Mouse (Mus musculus) lung, embryonic 14.5 days (tissue): ENCODE results near the gene Dlx4. TPM values are rescaled to one million over a fixed set of nuclear protein-coding genes. Genes with fewer than 3 reads are reported as not detected.

Experiments used
- ATAC-seq: fragments of 200-750 bp; cut with Nextera tagmentation; 2 replicates; pipeline ENCODE4 v1.8.0; 2017; ENCODE audit warnings: mild to moderate bottlenecking, moderate TSS enrichment, moderate library complexity; ENCODE audit not compliant: insufficient read depth
- DNase-seq: peaks from one replicate; pipeline ENCODE4 v3.0.0-alpha.2; 2015
- H3K27ac ChIP-seq: fragments of 300-500 bp; sonication (generic); 2 replicates; pipeline ENCODE4 v1.5.1; 2014; ENCODE audit warnings: low read depth, mild to moderate bottlenecking, moderate library complexity
- H3K27me3 ChIP-seq: fragments of 300-500 bp; sonication (generic); 2 replicates; pipeline ENCODE4 v1.6.1; 2014; ENCODE audit warnings: low read length, control low read depth; ENCODE audit not compliant: insufficient read depth
- H3K36me3 ChIP-seq: fragments of 300-500 bp; sonication (generic); 2 replicates; pipeline ENCODE4 v1.6.1; 2014; ENCODE audit warnings: control low read depth; ENCODE audit not compliant: insufficient read depth
- H3K4me1 ChIP-seq: fragments of 300-500 bp; sonication (generic); 2 replicates; pipeline ENCODE4 v1.6.1; 2014; ENCODE audit warnings: antibody characterized with exemption, control low read depth; ENCODE audit not compliant: insufficient read depth
- H3K4me2 ChIP-seq: fragments of 300-500 bp; sonication (generic); 2 replicates; pipeline ENCODE4 v1.6.1; 2014; ENCODE audit warnings: mild to moderate bottlenecking
- H3K4me3 ChIP-seq: fragments of 300-500 bp; sonication (generic); 2 replicates; pipeline ENCODE4 v1.5.1; 2014; ENCODE audit warnings: low read depth, low read length
- H3K9ac ChIP-seq: fragments of 300-500 bp; sonication (generic); 2 replicates; pipeline ENCODE4 v1.6.1; 2014
- H3K9me3 ChIP-seq: fragments of 300-500 bp; sonication (generic); 2 replicates; pipeline ENCODE4 v1.6.1; 2016; ENCODE audit warnings: low read depth, low read length, control low read depth
- CTCF ChIP-seq: IDR thresholded peaks from 2 replicates; pipeline ENCODE4 v1.5.1; 2016; ENCODE audit warnings: antibody characterized with exemption, low read depth
- WGBS: fragments of 180-500 bp; shearing (Covaris S2); extraction: QIAGEN DNeasy Blood & Tissue Kit; methylation state at CpG from one replicate; pipeline ENCODE4 v1.1.7; 2014; 5-methylcytosine and 5-hydroxymethylcytosine counted together
- polyA plus RNA-seq: library from polyadenylated mRNA; unstranded; fragments of >200 nt; fragmentation: Nextera tagmentation; extraction: Ambion mirVana; gene quantifications from 2 replicates; pipeline ENCODE4 v1.2.1, GENCODE M21; 2014

The Dlx4 gene
- polyA plus RNA-seq, 1 experiment from 2014 or later, result 0.57 TPM

DNA sequence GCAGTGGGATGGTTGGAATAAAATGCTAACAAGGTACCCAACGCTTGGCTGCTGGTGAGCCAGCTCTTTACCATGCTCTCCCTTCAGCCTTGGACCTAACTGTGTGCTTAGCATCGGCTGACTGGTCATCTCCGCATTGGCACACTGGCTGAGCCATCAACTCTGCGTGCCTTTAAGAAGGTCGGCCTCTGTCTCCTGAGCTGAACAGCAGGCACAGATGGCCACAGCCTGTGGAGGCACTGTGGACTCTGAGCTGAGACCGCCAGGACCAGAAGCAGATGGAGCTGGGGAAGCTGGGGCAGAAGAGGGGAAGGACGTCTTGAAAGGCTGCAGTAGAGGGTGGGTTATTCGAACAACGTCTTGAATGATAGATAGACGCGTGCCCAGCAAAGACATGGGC lies 17.7 kb downstream of the Dlx4 start:
- no peaks in the 10 kb centered on the region for H3K36me3 ChIP-seq
- H3K27ac ChIP-seq, result no peak overlapping the region
- ATAC-seq, result no peak
- H3K9ac ChIP-seq, result no peak overlapping the region
- H3K4me3 ChIP-seq, result no peak overlapping the region
- H3K9me3 ChIP-seq, result no peaks in the 10 kb centered on the region
- no peak overlapping the region for H3K4me2 ChIP-seq
- H3K27me3 ChIP-seq, result peaks cover 15% of the 10 kb centered on the region
- 0 out of 2 replicates have a peak, but pooled peaks cover 7% of the 10 kb centered on the region for H3K4me1 ChIP-seq
- DNase-seq, result no peak
- 67% methylated on average over 11 of the region's 11 CpGs for WGBS
- no peak for TF ChIP-seq CTCF

DNA sequence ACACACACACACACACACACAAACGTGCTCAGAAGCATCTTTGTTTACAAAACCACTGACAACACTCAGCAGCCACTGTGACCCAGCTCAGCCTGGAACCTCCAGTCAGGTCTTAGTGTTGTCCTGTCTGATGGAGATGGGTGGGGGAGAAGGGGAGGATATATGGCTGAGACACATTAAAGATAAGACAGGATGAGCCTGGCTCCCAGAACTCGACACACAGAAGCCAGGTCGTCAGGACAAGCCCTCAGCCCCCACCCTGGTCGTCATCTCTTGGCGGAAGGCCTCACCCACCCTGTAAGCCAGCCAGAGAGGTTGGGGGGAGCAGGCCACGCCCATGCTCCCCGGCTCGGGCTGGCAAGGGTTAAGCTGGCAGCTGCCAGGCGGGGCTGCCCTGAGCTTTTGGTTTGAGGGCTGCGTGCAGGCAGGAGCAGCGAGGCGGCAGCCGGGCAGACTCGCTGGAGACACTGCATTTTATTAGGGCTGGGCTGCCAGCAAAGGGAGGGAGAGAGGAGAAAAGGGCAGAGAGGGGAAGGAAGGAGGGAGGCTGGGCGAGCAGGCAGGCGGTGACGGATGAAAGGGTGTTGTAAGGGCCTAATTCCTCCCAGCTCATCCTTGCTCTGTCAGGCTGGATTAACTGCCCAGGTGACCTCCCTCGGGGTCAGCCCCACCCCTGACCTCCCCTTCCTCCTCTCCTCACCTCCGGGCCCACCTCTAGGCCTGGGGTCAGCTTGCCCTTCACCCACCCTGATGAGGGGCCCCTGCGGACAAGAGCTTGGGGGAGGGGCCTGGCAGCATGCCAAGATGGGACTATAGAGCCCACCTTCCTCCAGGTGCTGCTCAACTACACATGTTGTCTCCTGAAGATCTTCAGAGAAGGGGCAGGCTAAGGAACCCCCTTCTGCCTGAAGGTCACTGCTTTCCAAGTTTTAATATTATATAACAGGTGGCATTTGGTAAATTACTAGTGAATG lies 19.5 kb downstream of the Dlx4 start:
- 0 out of 2 replicates have a peak, but pooled peaks cover 7% of the 10 kb centered on the region for H3K4me1 ChIP-seq
- H3K36me3 ChIP-seq, result no peaks in the 10 kb centered on the region
- peak overlapping the region; percentile 46 for H3K4me2 ChIP-seq
- WGBS, result 2% methylated on average over 20 of the region's 20 CpGs
- no peak overlapping the region for H3K27ac ChIP-seq
- ATAC-seq (peak; percentile 22; the same call in 1 of the 2 replicates), DNase-seq (peak; percentile 77)
- peaks cover 33% of the 10 kb centered on the region for H3K27me3 ChIP-seq
- H3K4me3 ChIP-seq, result no peak overlapping the region
- no peak overlapping the region for H3K9ac ChIP-seq
- 0 out of 2 replicates have a peak, but pooled peaks have one; percentile 5 for TF ChIP-seq CTCF
- H3K9me3 ChIP-seq, result no peaks in the 10 kb centered on the region

DNA sequence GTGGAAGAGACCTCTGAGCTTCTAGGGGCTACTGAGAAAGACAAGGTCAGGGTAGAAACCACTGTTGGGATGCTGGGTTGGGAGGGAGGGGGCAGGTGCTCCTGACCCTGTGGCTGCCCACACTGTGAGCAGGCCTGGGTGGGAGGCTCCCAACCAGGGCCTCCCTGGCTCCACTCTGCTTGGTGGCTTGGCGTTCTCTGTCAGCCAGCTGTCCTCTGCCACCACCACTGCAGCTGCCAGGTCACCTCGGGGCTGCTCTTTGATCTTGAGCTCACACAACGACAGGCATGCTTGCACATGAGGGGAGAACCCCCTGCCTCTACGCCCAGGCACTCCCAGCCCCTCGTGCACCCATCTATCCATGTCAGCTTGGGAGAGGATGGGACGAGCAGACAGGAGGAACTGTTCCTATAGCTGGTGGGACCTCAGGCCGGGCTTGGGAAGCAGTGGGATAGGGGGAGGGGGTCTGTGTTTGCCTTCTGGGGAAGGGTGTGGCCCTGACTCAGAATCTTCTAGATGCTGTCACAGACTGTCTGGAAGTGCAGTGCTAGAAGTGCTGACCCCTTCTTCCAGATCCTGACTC lies 20.6 kb downstream of the Dlx4 start:
- Histone ChIP-seq H3K4me1 (0 out of 2 replicates have a peak, but pooled peaks cover 7% of the 10 kb centered on the region), H3K4me3 (no peak overlapping the region), H3K9ac (no peak overlapping the region), H3K27me3 (peaks cover 44% of the 10 kb centered on the region), H3K9me3 (no peaks in the 10 kb centered on the region), H3K27ac (no peak overlapping the region), H3K4me2 (no peak overlapping the region), H3K36me3 (no peaks in the 10 kb centered on the region)
- TF ChIP-seq CTCF, result no peak
- no peak for DNase-seq
- 14% methylated on average over 7 of the region's 7 CpGs for WGBS
- ATAC-seq, result 0 out of 2 replicates have a peak, but pooled peaks have one; percentile 4

DNA sequence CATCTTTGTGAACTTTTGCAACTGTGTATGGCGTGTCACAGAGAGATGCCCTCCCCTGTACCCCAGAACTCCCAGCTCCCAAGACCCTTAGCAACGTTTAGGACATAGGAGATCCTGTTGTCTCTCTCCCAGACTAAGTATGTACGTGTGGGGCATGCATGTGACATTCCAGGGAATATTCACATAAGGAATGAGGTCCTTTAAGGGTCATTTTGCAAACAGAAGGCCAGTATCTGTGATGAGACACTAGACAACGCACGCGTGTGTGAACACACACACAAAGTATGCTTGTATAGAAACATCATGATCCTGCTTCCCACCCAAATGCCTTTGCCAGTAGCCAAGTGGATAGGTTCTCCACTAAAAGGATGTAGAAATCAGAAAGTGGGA lies 24.0 kb downstream of the Dlx4 start:
- no peaks in the 10 kb centered on the region for H3K36me3 ChIP-seq
- 0 out of 2 replicates have a peak overlapping the region, but pooled peaks have one; percentile 39 for H3K4me3 ChIP-seq
- H3K4me1 ChIP-seq, result 0 out of 2 replicates have a peak, but pooled peaks cover 7% of the 10 kb centered on the region
- no peak overlapping the region for H3K27ac ChIP-seq
- peaks cover 65% of the 10 kb centered on the region for H3K27me3 ChIP-seq
- ATAC-seq (no peak), DNase-seq (no peak)
- TF ChIP-seq CTCF, result no peak
- 53% methylated on average over 6 of the region's 6 CpGs for WGBS
- no peak overlapping the region for H3K9ac ChIP-seq
- no peaks in the 10 kb centered on the region for H3K9me3 ChIP-seq
- peak overlapping the region; percentile 77 for H3K4me2 ChIP-seq

DNA sequence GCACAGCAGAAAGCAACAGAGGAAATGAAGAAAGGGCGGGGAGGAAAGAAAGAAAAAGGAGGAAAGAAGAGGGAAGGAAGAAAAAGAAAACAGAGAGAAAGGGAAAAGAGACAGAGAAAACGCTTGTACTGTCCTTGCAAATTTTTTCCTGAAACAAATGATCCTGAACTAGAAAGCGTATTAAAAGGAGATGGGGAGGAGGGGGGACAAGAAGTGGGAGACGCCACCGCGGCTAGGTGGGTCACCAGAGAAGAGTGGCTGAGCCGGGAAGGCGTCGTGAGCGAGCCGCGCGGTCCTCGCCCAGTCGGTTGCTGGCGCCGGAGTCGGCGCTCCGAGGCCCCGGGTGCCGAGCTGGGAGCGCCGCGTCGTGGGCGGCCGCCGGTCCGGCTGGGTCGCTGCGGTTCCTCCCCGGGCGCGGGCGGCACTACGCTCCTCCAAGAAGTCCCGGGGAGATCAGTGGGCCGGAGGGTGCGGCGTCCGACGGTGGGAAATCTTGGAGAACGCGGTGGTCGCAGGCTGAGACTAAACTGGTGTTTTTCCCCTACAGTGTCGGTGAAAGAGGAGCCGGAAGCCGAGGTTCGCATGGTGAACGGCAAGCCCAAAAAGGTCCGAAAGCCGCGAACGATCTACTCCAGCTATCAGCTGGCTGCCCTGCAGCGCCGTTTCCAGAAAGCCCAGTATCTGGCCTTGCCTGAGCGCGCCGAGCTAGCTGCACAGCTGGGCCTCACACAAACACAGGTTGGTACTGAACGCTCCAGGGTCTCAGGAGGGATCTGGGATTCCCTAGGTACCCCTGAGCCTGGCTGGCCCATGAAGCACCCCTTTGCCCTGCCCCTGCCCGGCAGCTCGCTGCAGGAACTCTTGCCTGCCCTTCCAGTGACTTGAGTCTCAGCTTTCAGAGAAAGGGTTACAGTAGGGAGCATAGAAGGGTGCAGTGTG lies 24.6 kb downstream of the Dlx4 start:
- H3K27ac ChIP-seq, result no peak overlapping the region
- no peaks in the 10 kb centered on the region for H3K36me3 ChIP-seq
- peak overlapping the region; percentile 39 for H3K4me3 ChIP-seq
- peak overlapping the region; percentile 41 for H3K9ac ChIP-seq
- ATAC-seq, result no peak
- peak; percentile 60 for DNase-seq
- H3K4me2 ChIP-seq, result peak overlapping the region; percentile 77
- 0 out of 2 replicates have a peak, but pooled peaks cover 3% of the 10 kb centered on the region for H3K4me1 ChIP-seq
- no peak for TF ChIP-seq CTCF
- 2% methylated on average over 63 of the region's 63 CpGs for WGBS
- H3K9me3 ChIP-seq, result no peaks in the 10 kb centered on the region
- H3K27me3 ChIP-seq, result peaks cover 65% of the 10 kb centered on the region

DNA sequence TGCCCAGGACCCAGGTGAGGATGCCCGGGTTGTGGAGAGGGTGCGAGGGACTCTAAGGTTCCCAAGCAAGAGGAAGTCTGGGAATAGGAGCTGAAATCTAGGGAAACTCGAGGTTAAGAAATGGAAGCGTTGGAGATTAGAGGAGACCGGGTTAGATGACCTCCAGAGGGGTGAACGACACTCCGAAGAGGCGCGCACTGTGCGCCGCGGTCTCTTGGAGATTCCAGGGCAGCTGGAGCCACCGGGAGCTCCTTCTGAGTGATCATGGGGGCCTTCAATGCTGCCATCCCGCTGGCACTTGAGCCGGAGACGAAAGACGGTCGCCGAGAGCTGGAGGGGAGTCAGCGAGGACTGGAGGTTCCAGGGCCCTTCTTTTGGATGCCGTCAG lies 25.4 kb downstream of the Dlx4 start:
- no peak overlapping the region for H3K27ac ChIP-seq
- H3K27me3 ChIP-seq, result peaks cover 65% of the 10 kb centered on the region

More for the DNA sequence above, 25.4 kb downstream of the Dlx4 start:
- Histone ChIP-seq H3K36me3 (no peaks in the 10 kb centered on the region), H3K4me1 (no peaks in the 10 kb centered on the region), H3K9ac (peak overlapping the region; percentile 23; the same call in 1 of the 2 replicates), H3K9me3 (no peaks in the 10 kb centered on the region), H3K4me3 (peak overlapping the region; percentile 39), H3K4me2 (peak overlapping the region; percentile 77)
- ATAC-seq (no peak), DNase-seq (no peak)
- under 1% methylated on average over 21 of the region's 21 CpGs for WGBS
- TF ChIP-seq CTCF, result no peak
